Mouse (Mus musculus): Measurements from ENCODE around the gene Prr30.
"Not testable (repeated sequence)": the region's sequence is repeated elsewhere in the genome, so short reads cannot be mapped to it uniquely, and the experiment has no call there.

Prr30 gene

DNA sequence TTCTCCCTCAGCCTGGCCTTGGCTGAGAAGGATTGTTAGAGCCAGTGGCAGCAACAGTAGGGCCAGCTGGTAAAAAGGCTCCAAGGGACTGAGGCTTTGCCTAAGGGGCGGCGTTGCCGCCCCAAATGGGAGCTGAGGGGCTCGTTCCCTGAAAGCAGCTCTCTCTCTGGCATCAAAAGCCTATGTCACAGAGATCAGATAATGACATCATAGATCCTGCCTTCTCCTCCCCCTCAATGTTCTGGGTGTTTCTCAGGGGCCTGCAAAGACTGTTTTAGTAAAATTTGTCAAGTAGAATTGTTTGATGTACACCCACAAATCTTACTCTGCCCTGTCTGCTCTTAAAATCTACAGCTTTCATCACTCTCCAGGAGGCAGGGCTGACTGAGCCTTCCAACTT, at the start of gene Prr30:
Gene Prr30 (minus strand): TSS at position 101 of the 400 bp plus-strand sequence.
- CTCF ChIA-PET = no interaction called here

DNA sequence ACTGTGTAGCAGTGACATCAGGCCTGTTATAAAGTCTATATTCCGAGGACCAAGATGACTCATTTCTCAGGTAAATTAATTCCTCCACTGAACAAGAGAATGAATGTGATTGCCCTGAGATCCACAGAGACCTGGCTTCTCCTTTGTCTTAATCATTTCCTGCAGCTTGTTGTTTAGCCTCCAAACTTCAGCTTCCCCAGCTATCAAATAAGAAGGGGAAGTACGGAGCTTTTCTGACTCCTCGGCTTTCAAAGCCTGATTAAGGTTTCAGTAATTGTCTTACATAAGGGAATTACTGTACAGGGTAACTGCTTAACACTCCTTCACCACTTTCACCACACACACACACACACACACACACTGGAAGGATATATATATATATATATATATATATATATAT, 46.7 kb upstream of the Prr30 start:
- CTCF ChIA-PET = no interaction called here

DNA sequence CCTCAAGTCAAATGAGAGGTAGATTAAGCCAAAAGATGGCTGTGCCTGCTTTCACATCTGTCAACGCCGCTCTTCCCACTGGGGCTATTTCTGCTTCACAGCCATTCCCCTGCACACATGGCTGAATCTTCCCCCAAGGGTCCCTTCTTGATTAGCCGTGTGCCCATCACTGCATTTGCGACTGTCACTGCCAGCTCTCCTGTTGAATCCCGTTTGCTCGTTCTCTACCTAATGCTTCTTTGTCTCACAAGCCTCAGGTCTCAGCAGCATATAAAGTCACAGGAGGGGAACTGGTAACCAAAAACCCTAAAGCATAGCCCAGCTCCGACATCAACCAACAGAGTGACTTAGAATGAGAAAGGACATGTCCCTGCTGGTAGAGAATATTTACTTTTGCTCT, 45.6 kb upstream of the Prr30 start:
- CTCF ChIA-PET = no interaction called here

DNA sequence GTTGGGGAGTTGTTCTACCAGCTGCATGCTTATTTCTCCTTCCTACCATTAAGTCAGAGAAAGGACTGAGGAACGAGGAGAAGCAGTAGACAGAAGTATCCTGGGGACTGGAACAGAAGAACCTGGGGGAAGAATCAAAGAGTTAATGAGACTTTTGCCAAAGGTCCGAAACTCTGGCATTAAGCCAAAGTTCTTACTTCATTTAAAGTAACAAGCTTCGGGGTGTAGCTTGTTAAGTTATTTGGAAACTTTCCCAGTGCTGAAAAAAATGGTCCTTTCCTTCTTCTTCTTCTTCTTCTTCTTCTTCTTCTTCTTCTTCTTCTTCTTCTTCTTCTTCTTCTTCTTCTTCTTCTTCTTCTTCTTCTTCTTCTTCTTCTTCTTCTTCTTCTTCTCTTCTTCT, 44.3 kb upstream of the Prr30 start:
- CTCF ChIA-PET = not testable (repeated sequence)

DNA sequence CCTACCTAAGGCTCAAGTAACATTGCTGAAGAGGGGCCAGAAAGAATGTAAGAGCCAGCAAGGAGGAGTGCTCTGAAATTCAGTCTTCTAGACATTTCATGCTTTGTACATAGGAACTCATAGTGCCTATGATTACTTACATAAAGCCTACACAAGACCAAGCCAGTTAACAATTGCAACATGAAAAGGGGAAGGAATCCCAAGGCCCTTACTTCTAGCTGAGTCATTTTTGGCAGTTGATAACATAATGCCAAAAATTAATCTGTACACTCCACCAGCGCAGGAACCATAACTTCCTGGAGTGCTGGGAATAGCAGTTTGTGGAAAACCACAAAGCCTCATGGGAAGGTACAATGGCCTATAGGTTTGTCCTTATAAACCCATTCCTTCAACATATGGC, 37.8 kb upstream of the Prr30 start:
- CTCF ChIA-PET = no interaction called here

DNA sequence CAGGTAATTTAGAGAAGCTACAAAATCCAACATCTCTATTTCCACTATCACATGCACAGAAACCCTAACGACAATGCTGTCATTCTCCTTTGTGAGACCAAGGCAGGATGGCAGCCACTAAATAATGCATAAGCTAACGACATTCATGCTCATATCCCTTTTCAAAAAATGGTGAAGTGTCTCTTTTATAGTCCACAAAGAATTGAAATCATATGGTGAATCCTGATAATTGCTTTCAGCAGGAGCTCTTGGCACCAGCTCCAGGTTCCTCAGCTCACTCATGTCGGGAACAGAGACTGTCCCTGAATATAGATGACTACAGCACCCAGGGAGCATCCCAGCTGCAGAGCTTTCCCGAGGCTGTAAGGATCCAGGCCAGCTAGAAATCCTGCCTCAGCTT, 28.9 kb upstream of the Prr30 start:
- CTCF ChIA-PET = interaction anchor here (0.6 kb wide), 1 partner anchor 52 kb away, joined by 6 read pairs; no protein-coding TSS in a partner anchor

DNA sequence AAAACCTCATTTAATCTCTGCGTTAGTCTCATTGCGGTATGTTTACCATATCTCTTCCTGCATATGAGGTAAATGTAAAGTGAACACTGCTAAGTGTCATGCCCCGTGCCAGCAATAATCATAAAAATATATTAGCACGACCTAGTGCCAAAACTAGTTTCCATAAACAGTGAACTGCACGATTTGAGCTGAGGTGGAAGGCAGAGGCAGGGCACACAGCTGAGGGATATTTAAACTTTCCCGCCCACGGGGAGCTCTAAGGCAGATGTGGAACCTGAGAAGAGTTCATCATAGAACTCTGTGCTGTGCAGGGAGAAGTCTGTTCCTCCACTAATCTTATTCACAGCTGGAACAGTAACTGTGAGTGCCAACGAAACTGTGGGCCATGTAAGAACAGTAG, 22.2 kb upstream of the Prr30 start:
- CTCF ChIA-PET = no interaction called here

DNA sequence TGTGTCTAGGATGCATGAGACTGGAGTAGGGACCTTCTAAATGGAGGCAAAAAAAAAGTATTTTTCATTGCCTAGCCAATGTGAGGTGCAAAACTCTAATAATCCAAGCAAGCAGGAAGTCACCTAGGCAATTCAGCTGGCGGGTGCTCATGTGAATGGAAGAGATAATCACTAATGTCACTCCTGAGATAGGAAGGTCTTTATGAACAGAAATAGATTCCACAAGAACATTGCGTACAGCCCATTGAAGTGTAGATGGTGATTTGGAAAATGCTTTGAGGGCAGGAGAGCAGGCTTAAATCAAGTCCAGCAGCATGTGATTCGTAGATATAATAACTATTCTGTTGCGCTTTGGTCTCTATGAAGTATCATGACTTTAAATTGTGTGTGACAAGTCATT, 27.9 kb downstream of the Prr30 start:
- CTCF ChIA-PET = no interaction called here

All from spleen, embryonic (tissue).